Mouse (Mus musculus) heart, postnatal 25 days (tissue): Measurements from ENCODE around the gene Rsl1. TPM values are rescaled to one million over a fixed set of nuclear protein-coding genes. Genes with fewer than 3 reads are reported as not detected.
"Not testable (repeated sequence)": the region's sequence is repeated elsewhere in the genome, so short reads cannot be mapped to it uniquely, and the experiment has no call there.

Experiments
- DNase-seq: peaks from one replicate; pipeline ENCODE4 v3.0.0; 2022; ENCODE audit warnings: low spot score
- intact Hi-C: fragments of 180-260 bp; cut with DNase I; formaldehyde crosslinking; loops from one replicate; pipeline ENCODE4 v1.15.1; 2025
- total RNA-seq, 2 experiments: library from RNA; stranded (reverse); gene quantifications; 2 replicates each; pipeline ENCODE4 v1.2.3; 2021

Rsl1 gene
- 1 to 10 TPM; 2.9 to 3.8 TPM for total RNA-seq

GRCm38 (mm10) chr13:67172991-67173722, at the start of gene Rsl1:
Gene Rsl1, plus strand, starts transcription at chr13:67173182.
- intact Hi-C loops, result loop anchor here (2.0 kb wide), 1 partner anchor 22 kb away; the partner anchor contains the start of gene Zfp455
- peak; percentile 67 for DNase-seq

- no peak for DNase-seq
- intact Hi-C loops, result loop anchor here (10.0 kb wide), 2 partner anchors 140 to 720 kb away; no protein-coding TSS in a partner anchor
Measured at GRCm38 (mm10) chr13:67124460-67124859, 48.5 kb upstream of the Rsl1 start.

GRCm38 (mm10) chr13:67127507-67127906, 45.5 kb upstream of the Rsl1 start:
- intact Hi-C loops, result loop anchor here (10.0 kb wide), 2 partner anchors 137 to 717 kb away; no protein-coding TSS in a partner anchor
- not testable (repeated sequence) for DNase-seq

- intact Hi-C loops, result loop anchor here (1.0 to 10.0 kb wide), 5 partner anchors 19 to 717 kb away; partner anchors contain the start of gene Zfp457
- peak; percentile 53 for DNase-seq
Measured at GRCm38 (mm10) chr13:67128038-67128721, 44.8 kb upstream of the Rsl1 start.

GRCm38 (mm10) chr13:67166122-67166521, 6.9 kb upstream of the Rsl1 start:
- intact Hi-C loops, DNase-seq: not testable (repeated sequence)

GRCm38 (mm10) chr13:67173723-67174055, 707 bp downstream of the Rsl1 start:
- intact Hi-C loops, result loop anchor here (2.0 kb wide), 1 partner anchor 21 kb away; the partner anchor contains the start of gene Zfp455
- DNase-seq, result no peak

- intact Hi-C loops, result loop anchor here (2.0 to 10.0 kb wide), 2 partner anchors 22 to 360 kb away; partner anchors contain the start of genes Rsl1 and Zfp748
- DNase-seq, result peak; percentile 28
Measured at GRCm38 (mm10) chr13:67194340-67194894, 21.4 kb downstream of the Rsl1 start, which contains the start of gene Zfp455. Gene Zfp455, plus strand, starts transcription at chr13:67194506.

- intact Hi-C loops, result no loop called here
- DNase-seq, result no peak
Measured at GRCm38 (mm10) chr13:67201656-67202055, 28.7 kb downstream of the Rsl1 start.

- DNase-seq, result no peak
- intact Hi-C loops, result no loop called here
Measured at GRCm38 (mm10) chr13:67214015-67214607, 41.1 kb downstream of the Rsl1 start.

Other genes starting within 250 kb of the Rsl1 start
- gene Zfp712, start 112.0 kb upstream of the Rsl1 start, total RNA-seq, result 1 to 10 TPM; 1.2 to 1.5 TPM
- gene Zfp708, start 75.2 kb upstream of the Rsl1 start, total RNA-seq, result 1 to 10 TPM; 1.2 to 1.9 TPM
- gene Gm28557, start 64.6 kb upstream of the Rsl1 start, total RNA-seq, result 1 to 10 TPM; 2.0 to 3.3 TPM
- gene Rslcan18, start 56.9 kb upstream of the Rsl1 start, total RNA-seq, result 1 to 10 TPM in 1 of 2 experiments, under 1 TPM in 1; 0.95 to 1.1 TPM
- gene Zfp759, start 51.5 kb upstream of the Rsl1 start, total RNA-seq, result 1 to 10 TPM; 4.4 to 5.8 TPM
- gene Zfp455, start 21.3 kb downstream of the Rsl1 start, total RNA-seq, result under 1 TPM; 0.84 to 0.96 TPM
- 1 to 10 TPM; 1.3 to 3.0 TPM for gene Zfp458, start 105.3 kb downstream of the Rsl1 start, total RNA-seq
- 1 to 10 TPM; 3.6 to 3.7 TPM for gene Zfp457, start 133.3 kb downstream of the Rsl1 start, total RNA-seq
- 1 to 10 TPM; 1.6 to 2.2 TPM for gene Zfp595, start 159.4 kb downstream of the Rsl1 start, total RNA-seq
- gene Gm28044, start 187.4 kb downstream of the Rsl1 start, total RNA-seq, result 1 to 10 TPM; 2.3 to 2.5 TPM
- gene Zfp953, start 187.4 kb downstream of the Rsl1 start, total RNA-seq, result 1 to 10 TPM; 1.2 to 1.5 TPM
- 1 to 10 TPM in 1 of 2 experiments, under 1 TPM in 1; 0.70 to 2.1 TPM for gene Gm28041, start 202.6 kb downstream of the Rsl1 start, total RNA-seq
- gene Zfp456, start 202.6 kb downstream of the Rsl1 start, total RNA-seq, result 1 to 10 TPM in 1 of 2 experiments, under 1 TPM in 1; 0.88 to 1.2 TPM
- gene Zfp429, start 226.6 kb downstream of the Rsl1 start, total RNA-seq, result 1 to 10 TPM; 1.6 to 1.9 TPM
- gene Zfp459, start 248.2 kb downstream of the Rsl1 start, total RNA-seq, result under 1 TPM; 0.26 to 0.48 TPM